Mouse (Mus musculus) forebrain, postnatal 0 days (tissue): ENCODE results near the gene Nanos2. TPM values are rescaled to one million over a fixed set of nuclear protein-coding genes. Genes with fewer than 3 reads are reported as not detected.
A peak's percentile ranks its signal among the peaks of the same experiment; 100 is the strongest.

Experiments used
- ATAC-seq: fragments of 200-750 bp; cut with Nextera tagmentation; 2 replicates; pipeline ENCODE4 v1.8.0; 2017; ENCODE audit warnings: mild to moderate bottlenecking, moderate library complexity
- DNase-seq: peaks from one replicate; pipeline ENCODE4 v3.0.0-alpha.2; 2015
- H3K27ac ChIP-seq: fragments of 300-500 bp; sonication (generic); 2 replicates; pipeline ENCODE4 v1.5.1; 2014; ENCODE audit warnings: low read depth, mild to moderate bottlenecking, antibody characterized with exemption, low read length, moderate library complexity, mixed read lengths
- H3K27me3 ChIP-seq: fragments of 300-500 bp; sonication (generic); 2 replicates; pipeline ENCODE4 v1.6.1; 2014; ENCODE audit warnings: mild to moderate bottlenecking, low read length, mixed read lengths; ENCODE audit not compliant: insufficient read depth
- H3K36me3 ChIP-seq: fragments of 300-500 bp; sonication (generic); 2 replicates; pipeline ENCODE4 v1.6.1; 2014; ENCODE audit warnings: mild to moderate bottlenecking, moderate library complexity; ENCODE audit not compliant: insufficient read depth
- H3K4me1 ChIP-seq: fragments of 300-500 bp; sonication (generic); 2 replicates; pipeline ENCODE4 v1.6.1; 2014; ENCODE audit warnings: antibody characterized with exemption; ENCODE audit not compliant: insufficient read depth
- H3K4me2 ChIP-seq: fragments of 300-500 bp; sonication (generic); 2 replicates; pipeline ENCODE4 v1.6.1; 2014; ENCODE audit warnings: low read depth, mild to moderate bottlenecking, moderate library complexity
- H3K4me3 ChIP-seq: fragments of 300-500 bp; sonication (generic); 2 replicates; pipeline ENCODE4 v1.5.1; 2014; ENCODE audit warnings: low read depth, low read length, mixed read lengths
- H3K9ac ChIP-seq: fragments of 300-500 bp; sonication (generic); 2 replicates; pipeline ENCODE4 v1.6.1; 2014; ENCODE audit warnings: mild to moderate bottlenecking
- H3K9me3 ChIP-seq: fragments of 300-500 bp; sonication (generic); 2 replicates; pipeline ENCODE4 v1.6.1; 2016; ENCODE audit warnings: low read length
- CTCF ChIP-seq: sonication (generic); IDR thresholded peaks from 2 replicates; pipeline ENCODE4 v1.5.1; 2016; ENCODE audit warnings: antibody characterized with exemption, control low read depth, low read depth
- WGBS: fragments of 180-500 bp; shearing (Covaris S2); extraction: QIAGEN DNeasy Blood & Tissue Kit; methylation state at CpG from one replicate; pipeline ENCODE4 v1.1.7; 2014; 5-methylcytosine and 5-hydroxymethylcytosine counted together
- polyA plus RNA-seq: library from polyadenylated mRNA; unstranded; fragments of >200 nt; fragmentation: Nextera tagmentation; extraction: Ambion mirVana; gene quantifications from 2 replicates; pipeline ENCODE4 v1.2.1, GENCODE M21; 2015
- total RNA-seq: library from RNA; depleted of rRNA; stranded (reverse); fragments of >200 nt; gene quantifications from 2 replicates; pipeline ENCODE4 v1.2.3, GENCODE M21; 2014

Nanos2 gene
- total and polyA plus RNA-seq, 2 experiments from 2014 or later = 0.76 to 2.0 TPM

DNA sequence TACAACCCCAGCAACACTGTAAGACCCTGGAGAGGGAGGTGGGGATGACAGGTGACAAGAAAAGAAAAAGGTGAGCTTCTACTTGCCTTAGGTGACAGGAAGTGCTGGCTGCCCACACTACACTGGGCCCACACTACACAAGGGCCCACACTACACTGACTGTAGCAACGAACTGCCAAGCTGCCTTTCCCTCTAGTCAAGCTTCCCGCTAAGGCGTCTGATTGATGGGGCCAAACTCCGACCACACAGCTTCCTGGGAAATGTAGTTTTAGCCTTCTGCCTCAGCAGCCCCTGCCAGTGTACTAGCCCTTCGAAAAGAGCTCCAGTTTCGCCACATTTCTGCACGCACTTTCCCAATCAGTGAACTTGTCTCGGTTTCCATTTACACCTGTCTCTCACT lies 19.6 kb upstream of the Nanos2 start:
- no peak overlapping the region for H3K27ac ChIP-seq
- no peaks in the 10 kb centered on the region for H3K27me3 ChIP-seq
- H3K9me3 ChIP-seq = no peaks in the 10 kb centered on the region
- 9% methylated on average over 8 of the region's 8 CpGs for WGBS
- H3K9ac ChIP-seq = no peak overlapping the region
- H3K4me2 ChIP-seq = no peak overlapping the region
- DNase-seq = no peak
- no peaks in the 10 kb centered on the region; the same call in 1 of the 2 replicates for H3K36me3 ChIP-seq
- peak; percentile 32; the same call in 1 of the 2 replicates for ATAC-seq
- H3K4me1 ChIP-seq = peaks cover 2% of the 10 kb centered on the region; the same call in 1 of the 2 replicates
- no peak for TF ChIP-seq CTCF
- no peak overlapping the region for H3K4me3 ChIP-seq

DNA sequence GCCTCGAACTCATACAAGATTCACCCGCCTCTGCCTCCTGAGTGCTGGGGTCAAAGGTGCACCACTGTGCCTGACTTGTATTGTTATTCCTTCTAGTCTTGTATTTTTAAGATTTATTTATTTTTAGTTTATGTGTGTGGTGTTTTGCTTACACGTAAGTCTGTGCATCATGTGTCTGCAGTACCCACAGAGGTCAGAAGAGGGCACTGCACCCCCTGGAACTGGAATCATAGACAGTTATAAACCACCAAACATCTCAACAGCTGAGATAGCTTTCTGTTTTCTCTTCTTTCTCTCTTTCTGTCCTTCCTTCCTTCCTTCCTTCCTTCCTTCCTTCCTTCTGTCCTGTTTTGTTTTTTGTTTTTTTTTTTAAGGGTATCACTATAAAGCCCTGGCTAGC lies 16.2 kb upstream of the Nanos2 start:
- Histone ChIP-seq H3K36me3 (no peaks in the 10 kb centered on the region), H3K27ac (no peak overlapping the region), H3K4me1 (no peaks in the 10 kb centered on the region), H3K9me3 (no peaks in the 10 kb centered on the region), H3K27me3 (no peaks in the 10 kb centered on the region), H3K9ac (no peak overlapping the region), H3K4me2 (no peak overlapping the region), H3K4me3 (no peak overlapping the region)
- TF ChIP-seq CTCF = peak; percentile 54
- 94% methylated on average over 3 of the region's 3 CpGs for WGBS
- DNase-seq (no peak), ATAC-seq (no peak)

DNA sequence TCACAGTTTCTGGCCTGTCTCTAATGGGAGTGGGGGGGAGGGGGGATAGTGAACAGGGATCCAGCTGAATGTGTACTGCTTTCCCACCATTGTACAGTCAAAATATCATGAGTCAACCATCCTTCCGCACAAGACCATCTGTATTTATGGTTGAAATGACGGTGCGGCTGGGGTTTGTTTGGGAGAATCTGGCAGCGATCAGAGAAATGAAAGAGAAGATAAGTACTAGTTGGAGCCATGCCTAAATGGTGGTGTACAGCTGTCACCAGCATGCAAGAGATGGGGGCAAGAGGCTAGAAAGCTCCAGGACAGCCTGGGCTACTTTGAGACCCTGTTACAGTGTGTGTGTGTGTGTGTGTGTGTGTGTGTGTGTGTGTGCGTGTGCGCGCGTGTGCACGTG lies 8.8 kb upstream of the Nanos2 start:
- Histone ChIP-seq H3K9me3 (no peaks in the 10 kb centered on the region), H3K4me3 (no peak overlapping the region), H3K4me1 (no peaks in the 10 kb centered on the region), H3K36me3 (no peaks in the 10 kb centered on the region), H3K4me2 (no peak overlapping the region), H3K27me3 (no peaks in the 10 kb centered on the region), H3K27ac (no peak overlapping the region), H3K9ac (no peak overlapping the region)
- ATAC-seq (peak; percentile 59), DNase-seq (no peak)
- WGBS = 68% methylated on average over 9 of the region's 9 CpGs
- TF ChIP-seq CTCF = no peak

DNA sequence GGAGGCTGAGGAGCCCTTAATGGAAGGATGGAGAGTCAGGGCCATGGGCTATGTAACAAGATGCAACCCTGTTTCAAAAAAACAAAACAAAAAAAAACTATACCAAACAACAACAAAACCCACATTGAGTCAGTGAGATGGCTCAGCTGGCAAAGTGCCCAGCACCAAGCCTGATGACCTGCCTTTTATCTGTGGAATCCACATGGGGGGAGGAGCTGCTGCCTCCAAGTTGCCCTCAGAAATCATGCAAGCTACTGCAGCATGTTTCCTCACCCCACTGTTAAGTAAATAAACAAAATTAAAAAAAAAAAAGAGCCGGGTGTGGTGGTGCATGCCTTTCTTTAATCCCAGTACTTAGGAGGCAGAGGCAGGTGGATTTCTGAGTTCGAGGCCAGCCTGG lies 697 bp upstream of the Nanos2 start:
- no peaks in the 10 kb centered on the region for H3K9me3 ChIP-seq
- WGBS = 77% methylated on average over 2 of the region's 2 CpGs
- no peak for DNase-seq
- no peak for ATAC-seq
- no peak overlapping the region for H3K4me3 ChIP-seq
- no peak overlapping the region for H3K27ac ChIP-seq
- H3K4me1 ChIP-seq = no peaks in the 10 kb centered on the region
- H3K36me3 ChIP-seq = no peaks in the 10 kb centered on the region
- no peak for TF ChIP-seq CTCF
- H3K9ac ChIP-seq = no peak overlapping the region
- no peak overlapping the region for H3K4me2 ChIP-seq
- no peaks in the 10 kb centered on the region for H3K27me3 ChIP-seq

DNA sequence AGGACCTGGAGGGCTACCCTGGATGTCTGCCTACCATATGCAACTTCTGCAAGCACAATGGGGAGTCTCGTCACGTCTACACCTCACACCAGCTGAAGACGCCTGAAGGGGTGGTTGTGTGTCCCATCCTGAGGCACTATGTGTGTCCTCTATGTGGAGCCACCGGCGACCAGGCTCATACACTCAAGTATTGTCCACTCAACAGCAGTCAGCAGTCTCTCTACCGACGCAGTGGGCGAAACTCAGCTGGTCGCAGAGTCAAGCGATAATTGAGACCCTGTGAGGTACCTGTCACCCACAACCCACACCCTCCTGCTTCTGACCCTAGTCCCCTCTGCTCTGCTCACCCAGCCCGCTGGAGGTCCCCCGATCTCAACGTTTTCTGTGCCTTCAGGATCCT lies 547 bp downstream of the Nanos2 start:
- WGBS = 76% methylated on average over 13 of the region's 13 CpGs
- no peak overlapping the region for H3K4me2 ChIP-seq
- H3K36me3 ChIP-seq = no peaks in the 10 kb centered on the region
- H3K9ac ChIP-seq = no peak overlapping the region
- peaks cover 4% of the 10 kb centered on the region for H3K4me1 ChIP-seq
- no peak for TF ChIP-seq CTCF
- no peak overlapping the region for H3K4me3 ChIP-seq
- no peaks in the 10 kb centered on the region for H3K9me3 ChIP-seq
- no peak overlapping the region for H3K27ac ChIP-seq
- ATAC-seq (no peak), DNase-seq (no peak)
- no peaks in the 10 kb centered on the region for H3K27me3 ChIP-seq

DNA sequence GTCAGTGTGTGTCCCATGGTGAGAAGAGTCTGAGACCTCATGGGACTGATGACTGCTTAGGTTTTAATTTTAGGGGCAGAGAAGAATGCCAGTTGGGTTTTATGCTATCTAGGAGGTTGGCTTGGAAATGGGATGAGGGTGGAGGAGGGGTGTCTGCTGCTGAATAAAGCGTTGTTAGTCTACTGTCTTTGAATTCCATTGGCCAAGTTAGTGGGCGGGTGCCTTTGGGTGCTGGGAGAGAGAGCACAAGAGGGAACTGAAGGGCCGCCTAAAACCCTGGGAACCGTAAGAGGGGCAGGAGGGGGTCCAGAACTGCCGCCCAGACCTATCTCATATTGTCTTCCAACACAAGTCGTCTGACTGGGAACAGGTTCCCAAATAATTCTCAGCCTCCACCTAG lies 1.6 kb downstream of the Nanos2 start:
- H3K4me1 ChIP-seq = peaks cover 8% of the 10 kb centered on the region
- H3K4me2 ChIP-seq = no peak overlapping the region
- WGBS = 78% methylated on average over 6 of the region's 6 CpGs
- H3K36me3 ChIP-seq = no peaks in the 10 kb centered on the region
- H3K27ac ChIP-seq = no peak overlapping the region
- H3K4me3 ChIP-seq = no peak overlapping the region
- no peak for ATAC-seq
- H3K9ac ChIP-seq = no peak overlapping the region
- DNase-seq = no peak
- no peaks in the 10 kb centered on the region for H3K27me3 ChIP-seq
- no peak for TF ChIP-seq CTCF
- no peaks in the 10 kb centered on the region for H3K9me3 ChIP-seq

DNA sequence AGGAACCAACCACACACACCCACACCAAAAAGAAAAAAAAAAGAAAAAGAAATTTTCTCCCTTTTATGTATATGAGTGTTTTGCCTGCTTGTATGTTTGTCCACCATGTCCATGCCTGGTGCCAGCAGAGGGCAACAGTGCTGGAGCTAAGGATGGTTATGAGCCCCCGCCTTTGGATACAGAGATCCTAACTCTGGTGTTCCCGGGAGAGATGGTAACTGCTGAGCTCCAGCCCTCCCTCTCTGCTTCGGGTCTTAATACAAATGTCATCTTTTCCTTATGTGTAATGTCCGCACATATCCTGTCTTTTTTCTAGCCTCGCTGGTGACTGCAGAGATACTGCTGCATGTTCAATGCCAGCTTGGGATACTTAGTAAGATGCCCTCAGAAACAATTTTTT lies 2.8 kb downstream of the Nanos2 start:
- no peak for ATAC-seq

More for the DNA sequence above, 2.8 kb downstream of the Nanos2 start:
- Histone ChIP-seq H3K4me2 (peak overlapping the region; percentile 83), H3K27me3 (no peaks in the 10 kb centered on the region), H3K4me3 (peak overlapping the region; percentile 67), H3K36me3 (no peaks in the 10 kb centered on the region), H3K27ac (peak overlapping the region; percentile 66), H3K4me1 (peaks cover 8% of the 10 kb centered on the region), H3K9ac (peak overlapping the region; percentile 51), H3K9me3 (no peaks in the 10 kb centered on the region)
- DNase-seq = peak; percentile 59
- WGBS = 4% methylated on average over 5 of the region's 5 CpGs
- TF ChIP-seq CTCF = peak; percentile 48
